Mouse (Mus musculus) C3H10T1/2 (cell line): ENCODE measurements around the gene Thyn1. TPM values are rescaled to one million over a fixed set of nuclear protein-coding genes. Genes with fewer than 3 reads are reported as not detected.

Experiments
- polyA plus RNA-seq, 2 experiments: library from polyadenylated mRNA; unstranded; fragments of >200 nt; fragmentation: generic; extraction: Trizol; gene quantifications; one replicate each; pipeline ENCODE4 v1.2.1; 2012; ENCODE audit warnings: missing spikeins in 2 of 2

Gene Thyn1
- polyA plus RNA-seq: 10 to 100 TPM; 26.7 to 66.8 TPM

DNA sequence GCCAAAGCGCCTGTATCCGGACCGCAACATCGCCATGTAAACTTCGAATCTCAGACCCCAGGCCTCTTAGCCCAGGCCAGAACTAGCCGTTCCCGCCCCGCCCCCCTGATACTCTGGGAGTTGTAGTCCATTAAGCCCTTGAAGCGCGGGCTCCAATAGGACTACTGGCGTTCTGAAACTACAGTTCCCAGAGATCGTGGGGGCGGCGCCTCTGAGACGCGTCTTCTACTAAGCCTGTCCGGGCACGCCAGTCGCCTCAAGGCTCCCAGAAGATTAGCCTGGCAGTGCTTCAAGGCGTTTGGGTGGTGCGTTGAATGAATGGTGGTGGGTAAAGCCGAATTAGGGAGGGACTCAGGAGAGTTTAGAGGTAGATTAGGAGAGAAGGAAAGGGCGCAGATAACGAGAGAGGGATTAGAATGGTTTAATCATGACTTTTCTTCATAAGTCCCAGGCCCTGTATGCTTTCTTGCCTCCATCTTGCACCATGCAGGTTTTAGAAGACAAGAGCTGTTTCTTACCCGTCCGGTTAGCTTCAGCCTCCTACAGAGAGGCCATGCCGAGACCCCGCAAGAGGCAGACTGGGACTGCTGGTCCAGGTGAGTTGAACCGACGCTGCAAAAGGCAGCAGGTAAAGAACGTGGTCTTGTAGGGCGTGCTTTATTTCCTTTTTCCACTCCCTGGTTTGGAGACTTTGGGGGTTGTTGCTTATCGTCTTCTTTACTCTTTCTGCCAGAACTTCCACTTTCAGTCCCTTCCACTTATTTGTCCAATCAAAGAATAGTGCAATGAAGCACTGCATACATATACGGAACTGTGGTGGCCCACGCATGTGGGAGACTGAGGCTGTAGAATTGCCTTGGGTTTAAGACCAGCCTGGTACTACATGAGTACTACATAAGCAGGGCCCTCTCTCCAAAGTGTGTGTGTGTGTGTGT is at the start of gene Thyn1, which contains the start of gene Acad8:
TSS of gene Thyn1 (plus strand) at position 250 of the 935 bp plus-strand sequence.
TSS of gene Acad8 (minus strand) at position 106 of the 935 bp plus-strand sequence.

GRCm38 (mm10) chr9:27029828-27030762 is 30.6 kb downstream of the Thyn1 start, which contains the start of the genes Vps26b and Ncapd3:
Vps26b (minus strand) TSS chr9:27030065.
Ncapd3 (plus strand) TSS chr9:27030175.

Other genes with a start within 250 kb of the Thyn1 start
- not detected for gene Glb1l2, start 193.2 kb upstream of the Thyn1 start, polyA plus RNA-seq
- gene Glb1l3, start 138.8 kb upstream of the Thyn1 start, polyA plus RNA-seq: not detected
- gene Gm1110, start 76.6 kb upstream of the Thyn1 start, polyA plus RNA-seq: under 1 TPM in 1 of 2 experiments, not detected in 1; 0.02 TPM
- 10 to 100 TPM in 1 of 2 experiments, 1 to 10 TPM in 1; 8.9 to 31.5 TPM for gene Acad8, start 144 bp upstream of the Thyn1 start, polyA plus RNA-seq
- gene Vps26b, start 30.4 kb downstream of the Thyn1 start, polyA plus RNA-seq: 10 to 100 TPM; 13.8 to 31.5 TPM
- 1 to 10 TPM in 1 of 2 experiments, under 1 TPM in 1; 0.84 to 5.5 TPM for gene Ncapd3, start 30.5 kb downstream of the Thyn1 start, polyA plus RNA-seq
- 10 to 100 TPM in 1 of 2 experiments, 1 to 10 TPM in 1; 2.1 to 23.4 TPM for gene Jam3, start 155.7 kb downstream of the Thyn1 start, polyA plus RNA-seq